Mouse (Mus musculus) right cerebral cortex, postnatal 36 days (tissue): ENCODE measurements around the gene Vopp1.

Experiments used
- DNase-seq, 2 experiments: peaks; one replicate each; pipeline ENCODE4 v3.0.0; 2022; ENCODE audit warnings: low spot score in 2 of 2, mixed read lengths in 1 of 2

The Vopp1 gene

DNA sequence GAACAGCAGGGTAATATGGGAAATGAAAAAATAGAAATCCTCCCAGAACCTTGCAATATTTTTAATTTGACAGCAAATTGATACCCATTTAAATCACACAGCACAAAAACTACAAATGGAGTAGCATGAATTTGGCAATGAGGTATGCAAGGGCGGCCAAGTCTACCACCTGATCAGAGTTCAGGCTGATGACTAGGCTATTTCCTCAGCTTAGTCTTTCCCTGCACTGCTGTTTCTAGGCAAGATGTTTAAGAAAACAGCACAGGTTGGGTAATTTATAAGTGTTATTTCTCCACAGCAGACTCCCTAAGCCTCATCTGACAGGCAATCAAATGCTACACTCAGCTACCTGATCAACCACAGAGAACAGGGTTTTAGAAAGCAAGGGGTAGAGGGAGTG is 40.7 kb downstream of the Vopp1 start:
- no peak for DNase-seq

- DNase-seq, result no peak
These were observed 42.3 kb downstream of the Vopp1 start for GRCm38 (mm10) chr6:57782658-57783057.

GRCm38 (mm10) chr6:57780359-57780758 is 44.6 kb downstream of the Vopp1 start:
- no peak for DNase-seq

GRCm38 (mm10) chr6:57773792-57774191 is 51.2 kb downstream of the Vopp1 start:
- no peak for DNase-seq

- DNase-seq, result no peak
These were observed 54.3 kb downstream of the Vopp1 start for GRCm38 (mm10) chr6:57770467-57771190.

GRCm38 (mm10) chr6:57768948-57769525 is 55.9 kb downstream of the Vopp1 start:
- no peak for DNase-seq

DNA sequence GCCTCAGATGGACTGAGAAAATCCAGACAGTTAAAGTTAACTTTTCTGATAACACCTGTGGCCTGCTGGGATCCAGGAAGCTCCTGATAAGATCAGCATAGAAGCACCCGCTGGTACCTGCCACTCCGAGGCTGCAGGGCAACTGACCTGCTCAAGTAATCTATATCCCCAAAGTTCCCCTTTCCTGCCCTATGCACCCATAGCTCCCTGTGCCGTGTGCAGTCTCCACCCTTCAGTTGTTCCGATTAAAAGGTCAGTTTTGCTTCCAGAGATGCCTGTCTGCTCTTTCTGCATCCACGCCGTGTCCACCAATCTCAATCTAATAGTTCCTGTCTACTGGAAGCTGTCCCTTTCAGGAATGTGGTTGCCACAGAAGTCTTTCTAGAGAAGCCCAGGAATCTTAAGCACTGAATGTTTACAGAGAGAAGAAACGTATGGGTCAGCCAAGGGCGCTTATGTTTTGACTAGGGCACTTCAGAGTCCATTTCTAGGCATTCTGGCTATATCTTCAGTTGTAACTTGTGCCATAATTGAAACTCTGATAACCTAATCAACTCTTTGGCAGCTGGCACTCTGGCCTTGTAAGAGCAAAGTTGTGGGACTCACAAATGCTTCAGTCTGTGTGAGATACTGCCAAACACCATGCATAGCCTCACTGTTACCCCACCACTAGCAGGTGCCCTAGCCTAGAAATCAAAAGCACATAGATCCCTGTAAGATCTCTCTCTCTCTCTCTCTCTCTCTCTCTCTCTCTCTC is 57.7 kb downstream of the Vopp1 start:
- DNase-seq, result no peak

GRCm38 (mm10) chr6:57766287-57766686 is 58.7 kb downstream of the Vopp1 start:
- no peak for DNase-seq

- DNase-seq, result no peak
These were observed 59.7 kb downstream of the Vopp1 start for GRCm38 (mm10) chr6:57765095-57765878.

DNA sequence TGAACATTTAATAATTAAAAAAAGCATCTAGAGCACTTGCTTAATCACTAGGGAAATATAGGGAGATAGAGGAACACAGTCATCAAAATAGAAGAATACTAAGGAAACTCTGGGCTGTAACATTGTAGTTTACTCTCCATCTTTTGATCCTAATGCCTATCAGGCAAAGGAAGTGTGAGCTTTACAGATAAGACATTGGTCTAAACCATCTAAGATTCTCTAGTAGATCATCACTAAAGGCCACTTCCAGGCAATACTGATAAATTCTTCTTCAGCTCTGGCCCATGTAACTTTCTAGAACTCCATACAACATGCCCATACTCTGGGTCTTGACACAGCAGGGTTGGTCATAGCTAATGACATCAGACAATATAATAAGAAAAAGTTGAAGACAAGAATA is 61.9 kb downstream of the Vopp1 start:
- DNase-seq, result no peak

GRCm38 (mm10) chr6:57753962-57754759 is 70.8 kb downstream of the Vopp1 start:
- no peak for DNase-seq

GRCm38 (mm10) chr6:57745748-57746129 is 79.2 kb downstream of the Vopp1 start:
- DNase-seq, result no peak

GRCm38 (mm10) chr6:57744974-57745747 is 79.8 kb downstream of the Vopp1 start:
- no peak for DNase-seq

DNA sequence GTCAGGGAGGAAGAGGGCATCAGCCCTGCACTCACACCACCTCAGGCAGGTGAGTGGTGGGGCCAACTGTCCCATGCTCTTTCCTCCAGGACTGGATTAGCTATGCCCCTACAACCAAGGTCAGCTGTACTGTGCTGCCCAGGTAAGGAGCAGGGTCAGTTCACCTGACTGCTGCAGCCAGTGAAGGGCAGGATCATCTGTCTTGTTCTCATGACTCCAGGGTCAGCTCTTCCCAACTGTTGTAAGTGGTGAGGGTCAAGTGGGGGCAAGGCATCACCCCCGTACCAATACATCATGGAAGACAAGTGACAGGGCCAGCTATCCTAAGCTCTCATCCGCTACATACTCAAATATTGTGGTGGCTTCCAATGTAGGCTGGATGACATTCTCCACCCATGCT is 80.8 kb downstream of the Vopp1 start:
- DNase-seq, result no peak

GRCm38 (mm10) chr6:57743333-57743732 is 81.6 kb downstream of the Vopp1 start:
- no peak for DNase-seq

DNA sequence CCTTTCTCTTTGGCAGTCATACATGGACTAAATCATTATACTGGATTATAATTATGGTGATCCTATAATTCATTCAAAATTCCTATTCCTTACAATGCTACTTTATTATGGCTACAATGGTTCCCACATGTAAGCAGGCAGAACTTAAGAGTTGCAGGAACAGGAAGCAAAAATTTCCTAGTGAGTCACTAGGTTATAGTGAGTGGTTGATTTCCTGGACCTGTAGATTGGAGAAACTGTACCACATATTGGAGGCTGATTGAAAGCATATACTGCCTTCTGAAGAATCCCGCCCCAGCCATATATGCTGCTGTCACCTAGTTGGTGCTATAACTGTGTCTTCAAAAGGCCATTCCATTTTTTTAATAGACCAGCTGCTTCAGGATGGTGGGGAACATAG is 82.2 kb downstream of the Vopp1 start:
- DNase-seq, result no peak

GRCm38 (mm10) chr6:57721347-57721746 is 103.6 kb downstream of the Vopp1 start:
- no peak for DNase-seq

DNA sequence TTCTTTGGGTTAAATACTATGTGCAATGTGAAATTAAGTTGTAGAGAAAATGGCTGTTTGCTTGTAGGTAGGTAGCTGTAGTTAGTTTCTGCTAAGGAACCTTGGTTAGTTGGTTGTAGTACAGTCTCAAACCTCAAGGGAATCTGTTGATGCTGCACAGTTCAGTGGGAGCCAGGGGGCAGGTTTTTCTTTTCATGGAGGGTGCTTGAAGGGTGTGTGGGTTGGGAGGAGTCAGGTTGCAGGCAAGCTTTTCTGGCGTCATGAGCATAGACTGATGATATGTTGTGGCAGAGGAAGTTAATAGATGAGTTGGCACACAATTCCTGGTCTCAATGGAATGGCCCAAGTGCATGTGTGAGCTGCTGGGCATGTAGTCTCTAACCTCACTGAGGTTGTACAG is 113.2 kb downstream of the Vopp1 start:
- DNase-seq, result no peak

DNA sequence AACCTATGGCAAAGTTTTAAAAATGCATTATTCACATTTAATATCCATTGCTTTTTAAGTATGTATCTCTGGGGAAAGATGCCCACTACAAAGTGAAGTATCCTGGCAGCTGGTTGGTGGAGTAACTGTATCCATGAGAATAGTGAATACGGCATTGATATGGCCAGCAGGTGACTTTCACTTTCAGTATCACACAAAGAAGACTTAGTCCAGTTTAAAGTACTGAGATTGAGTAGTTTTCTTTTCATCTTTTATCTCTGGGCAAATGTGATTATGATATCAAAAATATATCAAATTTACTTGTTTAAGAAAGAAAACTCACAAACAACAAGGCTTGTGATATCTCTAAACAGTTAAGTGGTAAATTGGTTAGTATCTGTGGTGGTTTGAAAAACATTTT is 118.2 kb downstream of the Vopp1 start:
- no peak for DNase-seq

DNA sequence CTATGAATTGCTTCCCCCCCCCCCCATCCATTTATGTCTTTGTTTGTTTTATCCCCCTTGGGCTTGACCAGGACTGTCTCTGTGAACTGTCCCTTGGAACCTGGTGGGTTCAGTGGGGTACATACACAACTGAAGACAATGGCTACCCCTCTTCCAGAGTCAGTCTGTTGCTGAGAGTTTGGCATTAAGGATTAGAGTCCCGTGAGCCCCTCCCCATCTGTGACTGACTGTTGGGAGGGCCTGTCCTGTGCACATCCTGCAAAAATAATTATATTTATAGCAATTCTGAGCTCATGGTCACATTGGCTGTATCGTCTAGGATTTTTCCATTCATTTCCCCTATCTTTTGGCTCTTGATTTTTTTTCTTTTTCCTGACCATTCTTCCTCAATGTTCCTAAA is 121.3 kb downstream of the Vopp1 start:
- DNase-seq, result no peak
